Mouse (Mus musculus) induced T-regulatory cell, adult 2 months (primary cell): ENCODE measurements around the gene Scd2.
"Not testable (repeated sequence)": the region's sequence is repeated elsewhere in the genome, so short reads cannot be mapped to it uniquely, and the experiment has no call there.

ENCODE experiments used
- DNase-seq: peaks from one replicate; pipeline ENCODE4 v3.0.0-alpha.2; 2012; ENCODE audit warnings: low read depth

The Scd2 gene

DNA sequence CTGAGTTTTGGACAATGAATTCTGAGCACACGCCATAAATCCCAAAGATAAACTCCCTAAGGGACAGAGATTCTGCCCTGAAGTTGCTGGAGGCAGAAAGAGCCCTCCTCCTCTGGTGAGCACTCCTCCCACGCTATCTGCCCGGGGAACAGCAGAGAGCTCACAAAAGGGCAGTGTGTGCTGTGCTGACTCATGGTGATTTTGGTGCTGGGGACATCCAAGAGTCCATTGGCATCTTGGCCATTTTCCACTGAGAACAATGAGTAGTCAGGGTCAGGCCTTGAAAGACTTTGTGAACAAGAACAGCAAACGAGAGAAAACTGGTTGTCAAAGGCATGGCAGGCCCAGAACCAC, 18.5 kb downstream of the Scd2 start:
- no peak for DNase-seq

DNA sequence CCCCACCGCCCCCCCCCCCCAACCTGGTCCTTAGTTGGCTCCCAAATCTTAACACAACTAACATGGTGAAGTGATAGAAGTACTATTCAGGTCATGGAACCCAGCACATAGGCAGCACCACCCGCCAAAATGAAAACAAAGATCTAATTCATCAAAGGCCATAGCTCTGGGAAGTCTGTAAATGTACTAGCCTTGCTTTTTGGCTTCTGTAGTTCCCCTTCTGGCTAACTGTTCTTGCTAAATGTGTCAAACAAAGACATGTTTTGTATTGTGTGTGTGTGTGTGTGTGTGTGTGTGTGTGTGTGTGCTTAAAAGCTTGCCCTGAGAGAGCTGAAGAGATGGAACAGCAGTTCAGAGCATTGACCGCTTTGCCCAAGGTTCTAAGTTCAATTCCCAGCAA, 19.6 kb downstream of the Scd2 start:
- DNase-seq: no peak

DNA sequence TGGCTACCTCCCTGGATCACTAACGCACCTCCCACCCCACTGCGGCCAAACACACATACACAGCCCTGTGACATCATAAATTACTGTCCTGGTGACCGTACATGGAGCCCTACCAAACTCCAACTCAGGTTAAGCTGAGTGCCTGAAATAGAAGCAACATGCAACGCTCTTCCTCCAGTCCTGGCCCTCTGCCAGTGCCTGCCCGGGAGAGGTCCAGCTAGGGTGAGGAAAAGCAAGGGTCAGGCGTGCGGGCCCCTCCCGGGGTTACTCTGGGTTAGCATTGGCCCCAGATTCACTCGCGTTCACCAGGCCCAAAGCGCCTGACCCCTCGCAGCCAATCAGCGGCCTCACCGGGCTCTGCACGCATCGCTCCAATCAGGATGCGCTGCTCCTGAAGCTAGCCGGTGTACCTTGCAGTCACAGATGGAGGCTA, 20.9 kb downstream of the Scd2 start:
- DNase-seq: peak; percentile 76

DNA sequence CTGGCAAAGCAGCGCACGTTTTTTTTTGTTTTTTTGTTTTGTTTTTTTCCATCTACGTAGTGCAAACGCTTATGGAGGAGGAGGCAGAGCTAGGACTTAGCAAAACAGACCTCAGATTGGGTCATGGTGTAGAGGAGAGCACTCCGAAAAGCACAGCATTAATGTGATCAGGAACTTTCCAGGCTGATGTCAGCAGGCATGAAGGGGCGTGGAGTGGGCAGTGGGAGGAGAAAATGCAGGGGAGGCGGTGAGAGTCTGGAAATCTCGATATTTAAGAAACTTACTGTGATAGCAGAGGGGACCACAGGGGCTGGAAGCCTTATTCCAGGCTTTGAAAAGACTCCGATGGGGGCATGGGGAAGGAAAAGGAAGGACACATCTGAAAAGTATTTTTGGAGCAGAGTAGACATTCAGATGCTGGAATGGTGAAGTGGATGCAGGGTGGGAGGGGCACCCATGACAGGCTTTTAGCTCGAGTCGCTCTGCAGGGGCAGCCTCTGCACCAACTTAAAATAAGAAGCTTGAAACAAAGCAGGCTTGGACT, 21.5 kb downstream of the Scd2 start:
- DNase-seq: peak; percentile 73

DNA sequence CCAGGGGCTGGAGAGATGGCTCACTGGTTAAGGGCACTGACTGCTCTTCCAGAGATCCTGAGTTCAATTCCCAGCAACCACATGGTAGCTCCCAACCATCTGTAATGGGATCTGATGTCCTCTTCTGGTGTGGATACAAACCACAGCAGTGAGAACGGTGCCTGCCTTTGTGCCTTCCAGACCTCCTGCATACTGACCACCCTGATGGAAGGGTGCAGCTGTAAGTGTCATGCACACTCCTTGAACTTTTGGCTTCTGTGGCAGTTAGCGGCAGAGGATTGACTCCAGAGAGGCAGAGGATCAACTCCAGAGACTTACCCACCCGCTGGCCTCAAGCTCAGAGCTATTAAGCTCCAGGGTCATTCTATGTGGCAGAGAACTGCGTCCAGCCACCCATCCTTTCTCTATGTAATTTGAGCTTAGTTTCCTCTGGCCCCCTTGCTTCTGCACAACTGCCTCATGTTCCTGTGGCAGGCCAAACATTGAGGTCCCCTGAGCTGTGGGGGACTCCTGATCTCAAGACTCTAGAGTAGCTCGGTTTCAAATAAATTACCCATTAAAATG, 23.4 kb downstream of the Scd2 start:
- no peak for DNase-seq

DNA sequence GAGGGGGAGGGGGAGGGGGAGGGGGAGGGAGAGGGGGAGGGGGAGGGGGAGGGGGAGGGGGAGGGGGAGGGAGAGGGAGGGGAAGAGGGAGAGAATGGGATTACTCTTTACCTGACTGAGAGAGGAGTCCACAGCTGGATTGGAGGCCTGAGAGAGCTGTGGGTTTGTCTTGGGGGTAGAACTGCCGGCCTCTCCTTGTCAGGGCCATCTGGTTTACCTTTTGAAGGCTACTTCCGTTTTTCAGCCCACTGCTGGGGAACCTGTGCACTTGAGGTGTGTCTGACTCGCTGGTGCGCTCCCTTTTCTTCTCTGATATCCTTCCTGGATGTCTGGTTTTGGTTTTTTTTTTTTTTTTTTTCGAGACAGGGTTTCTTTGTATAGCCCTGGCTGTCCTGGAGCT, 23.9 kb downstream of the Scd2 start:
- DNase-seq: no peak

DNA sequence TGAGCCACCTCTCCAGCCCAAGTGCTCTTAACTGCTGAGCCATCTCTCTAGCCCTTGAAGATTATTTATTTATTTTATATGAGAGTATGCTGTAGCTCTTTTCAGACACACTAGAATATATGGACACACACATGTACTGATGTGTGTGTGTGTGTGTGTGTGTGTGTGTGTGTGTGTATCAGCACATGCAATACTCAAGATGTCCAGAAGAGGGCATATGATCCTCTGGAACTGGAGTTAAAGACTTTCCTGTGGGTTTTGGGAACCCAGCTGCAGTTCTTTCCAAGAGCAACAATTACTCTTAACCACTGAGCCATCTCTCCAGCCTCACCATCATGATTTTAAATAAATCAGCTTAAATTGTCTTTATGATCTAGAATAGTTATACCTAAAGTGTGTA, 25.1 kb downstream of the Scd2 start:
- no peak for DNase-seq

DNA sequence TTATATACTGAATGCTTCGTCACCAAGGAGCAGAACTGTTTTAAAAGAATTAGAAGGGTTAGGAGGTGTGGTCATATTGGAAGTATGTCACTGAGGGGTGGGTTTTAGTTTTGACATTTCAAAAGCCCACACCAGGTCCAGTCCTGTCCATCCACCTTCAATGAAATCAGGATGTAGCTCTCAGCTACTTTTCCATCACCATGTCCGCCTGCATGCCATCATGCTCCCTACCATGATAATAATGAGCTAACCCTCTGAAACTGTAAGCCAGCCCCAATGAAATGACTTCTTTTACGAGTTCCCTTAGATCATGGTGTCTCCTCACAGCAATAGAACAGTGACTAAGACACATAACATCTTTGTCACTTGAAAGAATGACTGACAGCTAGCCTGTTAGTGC, 26.8 kb downstream of the Scd2 start:
- DNase-seq: no peak

DNA sequence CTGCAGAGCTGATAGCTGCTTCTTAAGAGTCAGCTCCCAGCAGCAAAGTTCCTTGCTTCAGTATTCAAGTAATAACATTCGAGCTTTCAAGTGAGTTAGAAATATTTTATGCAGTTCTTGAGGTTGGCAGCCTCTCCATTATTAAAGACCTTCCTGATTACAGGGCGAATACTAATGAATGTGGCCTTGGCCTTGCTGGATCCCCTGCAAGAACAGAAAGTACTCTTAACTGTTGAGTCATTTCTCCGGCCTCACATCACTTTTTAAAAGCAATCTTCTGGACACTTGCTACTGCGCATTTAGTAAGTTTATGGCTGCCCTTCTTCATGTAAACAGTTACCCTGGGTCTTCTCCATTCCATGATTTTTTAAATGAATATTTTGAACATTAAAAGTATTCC, 27.7 kb downstream of the Scd2 start:
- no peak for DNase-seq

DNA sequence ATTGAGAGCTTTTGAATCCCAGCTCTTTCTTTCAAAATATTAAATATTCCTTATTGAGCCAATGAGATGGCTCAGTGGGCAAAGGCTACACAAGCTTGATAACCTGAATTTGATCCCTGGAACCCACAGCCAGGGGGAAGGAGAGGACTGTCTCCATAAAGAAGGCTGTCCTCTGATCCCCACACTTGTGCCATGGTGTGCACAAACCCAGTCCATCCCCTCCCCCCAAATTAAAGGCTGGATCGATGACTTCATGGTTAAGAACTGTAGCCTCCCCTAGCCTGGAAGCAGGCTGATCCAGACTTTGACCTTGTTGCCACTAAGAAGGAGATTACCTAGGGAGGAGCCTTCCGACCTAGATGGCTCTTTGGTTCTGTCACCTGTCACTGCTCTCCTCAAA, 28.2 kb downstream of the Scd2 start:
- no peak for DNase-seq

DNA sequence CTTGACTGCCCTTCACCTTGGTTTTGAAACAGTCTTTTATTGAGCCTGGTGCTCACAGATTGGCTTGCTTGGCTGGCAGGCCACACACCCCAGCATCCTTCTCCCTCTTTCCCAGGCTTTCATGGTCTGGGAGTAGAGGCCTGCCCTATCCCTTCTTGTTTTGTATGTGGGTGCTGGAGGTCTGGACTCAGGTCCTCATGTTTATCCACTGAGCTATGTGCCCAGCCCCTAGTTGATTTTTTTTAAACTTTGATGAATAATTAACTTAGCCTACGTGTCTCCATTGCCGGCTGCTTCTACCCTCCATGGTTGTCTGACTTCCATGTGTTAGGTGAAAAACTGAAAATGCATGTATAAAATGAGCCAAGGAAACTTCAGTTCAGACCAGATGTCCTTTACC, 36.1 kb downstream of the Scd2 start:
- no peak for DNase-seq

DNA sequence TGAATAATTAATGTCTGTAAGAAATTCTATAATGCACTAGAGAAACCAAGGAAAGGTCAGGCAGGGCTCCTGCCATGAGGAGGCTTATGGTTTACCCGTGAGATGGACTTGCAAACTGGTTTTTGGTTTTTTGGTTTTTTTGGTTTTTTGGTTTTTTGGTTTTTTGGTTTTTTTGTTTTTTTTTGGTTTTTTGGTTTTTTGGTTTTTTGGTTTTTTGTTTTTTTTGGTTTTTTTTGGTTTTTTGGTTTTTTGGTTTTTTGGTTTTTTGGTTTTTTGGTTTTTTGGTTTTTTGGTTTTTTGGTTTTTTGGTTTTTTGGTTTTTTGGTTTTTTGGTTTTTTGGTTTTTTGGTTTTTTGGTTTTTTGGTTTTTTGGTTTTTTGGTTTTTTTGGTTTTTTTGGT, 37.7 kb downstream of the Scd2 start:
- not testable (repeated sequence) for DNase-seq

DNA sequence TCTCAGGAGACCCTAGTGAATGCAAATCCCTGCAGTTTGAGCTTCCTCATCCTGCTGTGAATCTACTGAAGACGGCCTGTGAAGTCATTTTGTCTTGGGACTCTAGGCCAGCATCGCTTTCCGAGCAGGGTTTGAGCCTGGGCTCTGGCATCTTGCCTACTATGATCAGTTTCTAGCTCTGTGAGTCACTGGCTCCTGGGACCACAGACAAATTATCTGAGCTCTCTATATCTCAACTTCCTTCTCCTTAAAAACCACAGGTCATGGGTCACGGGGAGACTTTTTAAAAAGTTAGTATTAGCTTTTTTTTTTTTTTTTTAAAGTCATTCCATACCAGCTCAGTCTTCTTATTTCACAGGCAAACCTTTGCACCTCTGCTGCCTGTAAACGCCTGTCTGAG, 38.4 kb downstream of the Scd2 start:
- DNase-seq: no peak

DNA sequence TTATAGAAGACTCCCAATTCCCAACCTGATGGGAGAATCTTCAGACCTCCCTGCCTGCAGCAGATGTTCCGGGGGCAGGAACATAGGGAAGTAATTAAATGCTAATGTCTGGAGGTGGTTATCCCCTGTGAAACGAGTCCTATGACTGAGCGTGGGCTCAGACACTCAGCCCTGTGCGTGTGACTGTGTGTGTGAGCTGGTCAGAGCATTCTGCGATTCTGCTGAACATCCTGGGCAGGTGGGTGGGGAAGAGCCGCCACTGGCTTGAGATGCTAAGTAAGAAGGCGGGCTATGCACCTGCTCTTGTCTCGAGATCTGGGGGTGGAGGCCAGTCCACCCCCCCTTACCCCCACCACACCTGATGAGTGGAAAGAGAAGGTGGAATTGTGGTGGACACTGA, 38.9 kb downstream of the Scd2 start:
- DNase-seq: no peak

DNA sequence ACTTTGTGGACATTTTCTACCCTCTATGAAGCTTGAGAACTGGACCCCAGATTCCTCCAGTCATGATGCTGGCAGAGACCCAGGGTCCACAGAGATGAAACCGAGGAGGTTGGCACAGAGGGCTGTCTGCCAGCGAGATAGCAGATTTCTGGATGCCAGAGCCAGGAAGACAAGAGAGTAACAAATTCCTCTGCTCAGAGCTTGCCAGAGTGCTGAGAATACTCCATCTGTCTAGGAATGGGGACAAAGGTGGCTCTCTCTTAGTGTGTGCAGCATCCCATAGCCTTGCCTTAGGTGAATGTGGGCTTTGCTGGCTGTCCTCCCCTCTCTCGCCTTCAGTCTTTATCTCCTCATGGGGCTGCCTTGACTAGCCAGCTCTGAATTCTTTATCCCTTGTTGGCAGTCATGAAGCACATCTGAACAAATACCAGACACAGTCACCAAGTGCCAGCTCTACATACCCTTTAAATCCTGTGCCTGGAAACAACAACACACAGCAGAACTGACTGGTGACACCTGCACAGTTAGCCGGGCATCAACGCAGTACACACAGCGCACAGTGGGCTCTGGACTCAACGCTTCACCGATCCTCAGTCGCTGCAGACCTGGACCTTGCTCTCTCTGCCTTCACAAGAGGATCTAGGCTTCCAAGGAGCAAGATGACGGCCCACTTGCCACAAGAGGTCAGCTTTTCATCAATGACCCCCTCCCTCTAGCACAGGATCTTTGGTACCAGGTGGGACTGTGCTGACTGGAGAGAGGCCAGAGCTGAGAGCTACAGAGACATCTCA, 39.6 kb downstream of the Scd2 start, which contains the start of gene Scd4:
Gene Scd4 (plus strand): TSS at position 260 of the 791 bp plus-strand sequence.
- no peak for DNase-seq

DNA sequence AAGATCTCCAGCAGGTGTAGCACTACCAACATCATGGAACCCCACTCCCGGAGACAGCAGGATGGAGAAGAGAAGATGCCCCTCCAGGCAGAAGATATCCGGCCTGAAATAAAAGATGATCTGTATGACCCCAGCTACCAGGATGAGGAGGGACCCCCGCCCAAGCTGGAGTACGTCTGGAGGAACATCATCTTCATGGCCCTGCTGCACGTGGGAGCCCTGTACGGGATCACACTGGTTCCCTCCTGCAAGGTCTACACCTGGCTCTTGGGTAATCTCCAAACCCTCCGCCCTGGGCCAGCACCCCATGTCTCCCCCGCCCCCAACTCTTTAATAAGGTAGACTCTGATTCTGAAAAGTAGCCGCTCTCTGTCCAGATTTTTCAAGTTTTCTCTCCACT, 40.5 kb downstream of the Scd2 start:
- no peak for DNase-seq

DNA sequence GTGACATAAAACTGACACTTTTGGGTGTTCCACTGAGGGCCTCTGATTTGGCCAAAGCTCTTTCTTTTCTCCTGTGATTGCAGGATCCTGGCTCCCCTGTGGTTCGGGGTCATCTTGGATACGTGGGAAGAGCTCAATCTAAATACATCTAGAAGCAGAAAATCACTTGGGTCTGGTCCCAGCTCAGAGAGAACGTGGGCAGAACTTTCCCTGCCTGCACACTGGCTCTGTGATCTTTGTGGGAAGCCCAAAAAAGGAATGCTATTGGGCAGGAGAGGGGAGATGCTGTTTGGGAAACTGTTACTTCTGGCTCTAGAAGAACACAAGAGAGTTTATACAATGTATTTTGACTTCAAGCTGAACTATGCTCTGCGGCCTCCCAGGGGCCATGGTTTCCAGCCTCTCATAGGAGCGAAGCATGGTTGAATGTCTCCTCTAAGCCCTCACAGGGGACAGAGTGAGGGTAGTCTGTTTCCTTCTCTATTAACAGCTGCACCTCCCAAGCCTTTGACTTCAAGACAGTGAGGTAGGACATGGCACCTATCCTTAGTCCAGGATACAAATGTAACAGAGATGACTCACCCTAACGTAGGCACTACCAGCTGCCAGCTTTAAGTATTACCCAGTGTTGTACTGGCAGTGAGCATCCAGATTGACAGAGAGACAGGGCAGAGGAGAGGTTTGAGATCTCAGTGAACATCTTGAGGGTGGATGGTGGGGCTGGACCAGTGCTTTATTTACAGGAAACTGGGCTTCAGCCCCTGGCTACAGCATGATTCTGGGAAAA, 42.6 kb downstream of the Scd2 start:
- DNase-seq: no peak

DNA sequence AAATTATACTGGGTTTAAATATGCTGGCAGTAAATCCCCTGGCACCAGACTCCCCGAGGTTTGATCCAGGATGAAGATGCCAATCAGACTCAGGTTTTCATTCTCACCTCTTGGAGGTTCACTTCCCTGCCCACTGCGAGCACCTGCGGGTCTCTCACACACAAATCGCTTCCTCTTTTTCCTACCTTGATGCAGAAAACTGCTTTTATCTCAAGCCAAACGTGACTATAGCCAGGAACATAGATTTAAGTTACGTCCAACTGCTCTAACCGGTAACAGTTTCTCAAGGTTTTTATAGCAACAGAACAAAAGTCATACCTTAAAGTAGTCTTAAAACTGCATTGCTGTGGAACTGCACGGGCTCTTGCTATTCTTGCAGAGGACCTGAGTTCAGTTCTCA, 56.2 kb downstream of the Scd2 start:
- DNase-seq: no peak

DNA sequence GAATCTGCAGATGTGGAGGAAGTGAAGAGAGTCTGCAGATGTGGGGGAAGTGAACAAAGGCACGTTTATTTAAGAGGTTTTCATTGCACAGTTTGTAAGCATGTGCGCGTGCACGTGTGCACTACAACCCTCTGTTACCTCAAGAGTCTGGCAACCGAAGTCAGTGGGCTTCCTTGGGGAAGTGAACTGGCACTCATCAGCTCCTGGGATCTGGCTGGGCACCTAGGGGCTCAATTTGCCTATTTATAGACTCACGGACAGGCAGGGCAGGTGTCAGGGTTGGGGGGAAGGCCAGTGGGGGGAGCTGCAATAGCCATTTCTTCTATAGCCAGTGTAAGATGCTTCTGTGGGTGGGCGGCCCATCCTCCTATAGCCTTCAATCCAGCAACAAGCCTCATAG, 58.3 kb downstream of the Scd2 start:
- no peak for DNase-seq
